Mouse (Mus musculus) cerebellum, adult 2 months (tissue): ENCODE data around the gene Pkd1.

Source experiments
- CTCF ChIP-seq: fragments of 200-500 bp; IDR thresholded peaks from 2 replicates; pipeline ENCODE4 v1.5.1; 2011; ENCODE audit warnings: low read depth, mild to moderate bottlenecking, control low read depth, low read length, moderate library complexity, borderline replicate concordance; ENCODE audit not compliant: insufficient read depth
- POLR2A ChIP-seq: fragments of 200-500 bp; IDR thresholded peaks from 2 replicates; pipeline ENCODE4 v1.6.1; 2011; ENCODE audit warnings: low read length, control low read depth, borderline replicate concordance; ENCODE audit not compliant: insufficient read depth

DNA sequence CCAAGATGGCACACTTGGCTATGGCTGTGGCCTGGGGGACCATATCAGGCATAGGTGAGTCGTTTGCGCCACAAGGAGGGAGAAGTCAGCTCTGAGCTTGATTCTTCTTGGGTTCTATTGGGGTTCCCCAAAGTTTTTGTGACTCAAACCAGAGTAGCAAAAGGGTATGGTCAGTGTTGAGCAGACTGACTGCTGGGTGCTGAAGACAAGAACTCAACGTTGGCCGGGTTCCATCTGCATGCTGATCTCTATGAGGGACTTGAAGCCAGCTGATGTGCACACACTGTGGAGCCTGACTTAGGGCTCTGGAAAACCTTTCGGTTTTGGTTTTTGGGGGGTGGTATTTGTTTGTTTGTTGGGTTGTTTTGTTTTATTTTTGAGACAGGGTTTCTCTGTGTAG is 86.1 kb downstream of the Pkd1 start:
- no peak for TF ChIP-seq CTCF
- TF ChIP-seq POLR2A = no peak
